Mouse (Mus musculus) megakaryocyte, embryonic 14.5 days (primary cell): Measurements from ENCODE around the gene Tmem260. TPM values are rescaled to one million over a fixed set of nuclear protein-coding genes. Genes with fewer than 3 reads are reported as not detected.

Source experiments
- H3K27me3 ChIP-seq: replicated peaks from 2 replicates; pipeline ENCODE3; 2012; ENCODE audit warnings: inconsistent platforms
- H3K36me3 ChIP-seq: replicated peaks from 2 replicates; pipeline ENCODE3; 2012; ENCODE audit warnings: low read length, inconsistent platforms, mixed read lengths
- H3K4me1 ChIP-seq: 2 replicates; pipeline ENCODE4 v1.6.1; 2012; ENCODE audit warnings: inconsistent platforms
- H3K4me3 ChIP-seq: replicated peaks from 2 replicates; pipeline ENCODE3; 2012; ENCODE audit warnings: moderate library complexity, mild to moderate bottlenecking, inconsistent platforms
- H3K9me3 ChIP-seq: 2 replicates; pipeline ENCODE4 v1.6.1; 2012; ENCODE audit warnings: inconsistent platforms
- FLI1 ChIP-seq: IDR thresholded peaks from 2 replicates; pipeline ENCODE4 v1.6.1; 2012; ENCODE audit warnings: low read length, inconsistent platforms, mixed read lengths
- GATA1 ChIP-seq: IDR thresholded peaks from 3 replicates; pipeline ENCODE4 v1.6.1; 2012; ENCODE audit warnings: mixed read lengths, low read length, inconsistent platforms, borderline replicate concordance
- polyA plus RNA-seq: library from polyadenylated mRNA; stranded (reverse); fragments of >175 nt; gene quantifications from 2 replicates; pipeline ENCODE4 v1.2.3, GENCODE M21; 2012; ENCODE audit warnings: low replicate concordance; ENCODE audit not compliant: insufficient read depth

Gene Tmem260
- polyA plus RNA-seq, 1 experiment = 1.7 TPM

- Histone ChIP-seq H3K9me3 (no peaks in the 10 kb centered on the region), H3K27me3 (no peaks in the 10 kb centered on the region), H3K4me1 (peaks cover 3% of the 10 kb centered on the region; the same call in 1 of the 2 replicates), H3K4me3 (no peak overlapping the region), H3K36me3 (peaks cover 19% of the 10 kb centered on the region)
- TF ChIP-seq FLI1 (no peak), GATA1 (no peak)
Observed at GRCm38 (mm10) chr14:48513098-48513823, 67.3 kb downstream of the Tmem260 start.

GRCm38 (mm10) chr14:48513824-48514493 is 68.0 kb downstream of the Tmem260 start:
- peaks cover 18% of the 10 kb centered on the region for H3K36me3 ChIP-seq
- no peak overlapping the region for H3K4me3 ChIP-seq
- H3K4me1 ChIP-seq = peaks cover 3% of the 10 kb centered on the region; the same call in 1 of the 2 replicates
- TF ChIP-seq FLI1 = no peak
- TF ChIP-seq GATA1 = no peak
- no peaks in the 10 kb centered on the region for H3K27me3 ChIP-seq
- H3K9me3 ChIP-seq = no peaks in the 10 kb centered on the region

GRCm38 (mm10) chr14:48514620-48515019 is 68.7 kb downstream of the Tmem260 start:
- Histone ChIP-seq H3K4me1 (peaks cover 3% of the 10 kb centered on the region; the same call in 1 of the 2 replicates), H3K9me3 (no peaks in the 10 kb centered on the region), H3K4me3 (no peak overlapping the region), H3K27me3 (no peaks in the 10 kb centered on the region), H3K36me3 (peaks cover 12% of the 10 kb centered on the region)
- TF ChIP-seq FLI1 (no peak), GATA1 (no peak)

GRCm38 (mm10) chr14:48515538-48515937 is 69.6 kb downstream of the Tmem260 start:
- H3K27me3 ChIP-seq = no peaks in the 10 kb centered on the region
- TF ChIP-seq FLI1 (no peak), GATA1 (no peak)
- peaks cover 3% of the 10 kb centered on the region for H3K36me3 ChIP-seq
- H3K4me1 ChIP-seq = peaks cover 3% of the 10 kb centered on the region; the same call in 1 of the 2 replicates
- H3K4me3 ChIP-seq = no peak overlapping the region
- H3K9me3 ChIP-seq = no peaks in the 10 kb centered on the region

- Histone ChIP-seq H3K27me3 (peaks cover 2% of the 10 kb centered on the region), H3K36me3 (no peaks in the 10 kb centered on the region), H3K4me1 (no peaks in the 10 kb centered on the region), H3K9me3 (no peaks in the 10 kb centered on the region), H3K4me3 (no peak overlapping the region)
- TF ChIP-seq FLI1 (no peak), GATA1 (no peak)
Observed at GRCm38 (mm10) chr14:48523361-48523760, 77.4 kb downstream of the Tmem260 start.

GRCm38 (mm10) chr14:48524135-48524534 is 78.2 kb downstream of the Tmem260 start:
- peaks cover 2% of the 10 kb centered on the region for H3K27me3 ChIP-seq
- TF ChIP-seq GATA1 (no peak), FLI1 (no peak)

GRCm38 (mm10) chr14:48525055-48525454 is 79.1 kb downstream of the Tmem260 start:
- H3K4me3 ChIP-seq = no peak overlapping the region
- no peak for TF ChIP-seq FLI1
- no peak for TF ChIP-seq GATA1
- peaks cover 2% of the 10 kb centered on the region for H3K27me3 ChIP-seq
- no peaks in the 10 kb centered on the region for H3K4me1 ChIP-seq
- H3K36me3 ChIP-seq = no peaks in the 10 kb centered on the region
- H3K9me3 ChIP-seq = no peaks in the 10 kb centered on the region

More at GRCm38 (mm10) chr14:48524135-48524534, 78.2 kb downstream of the Tmem260 start:
- Histone ChIP-seq H3K4me1 (no peaks in the 10 kb centered on the region), H3K36me3 (no peaks in the 10 kb centered on the region), H3K9me3 (no peaks in the 10 kb centered on the region), H3K4me3 (no peak overlapping the region)

GRCm38 (mm10) chr14:48530629-48531028 is 84.7 kb downstream of the Tmem260 start:
- no peaks in the 10 kb centered on the region for H3K9me3 ChIP-seq
- TF ChIP-seq GATA1 = no peak
- TF ChIP-seq FLI1 = no peak
- peaks cover 2% of the 10 kb centered on the region for H3K27me3 ChIP-seq
- H3K4me3 ChIP-seq = no peak overlapping the region
- H3K4me1 ChIP-seq = no peaks in the 10 kb centered on the region
- no peaks in the 10 kb centered on the region for H3K36me3 ChIP-seq

- no peak overlapping the region for H3K4me3 ChIP-seq
- no peaks in the 10 kb centered on the region for H3K9me3 ChIP-seq
- no peaks in the 10 kb centered on the region for H3K27me3 ChIP-seq
- no peaks in the 10 kb centered on the region for H3K36me3 ChIP-seq
- no peaks in the 10 kb centered on the region for H3K4me1 ChIP-seq
- TF ChIP-seq GATA1 (no peak), FLI1 (no peak)
Observed at GRCm38 (mm10) chr14:48537795-48538766, 92.2 kb downstream of the Tmem260 start.
